Mouse (Mus musculus) activated CD4-positive, CD25-positive, alpha-beta regulatory T cell, adult 4 months (primary cell): ENCODE results near the gene Prrg4. TPM values are rescaled to one million over a fixed set of nuclear protein-coding genes. Genes with fewer than 3 reads are reported as not detected.
"Not testable (repeated sequence)": the region's sequence is repeated elsewhere in the genome, so short reads cannot be mapped to it uniquely, and the experiment has no call there.

Source experiments
- ATAC-seq: one replicate; pipeline ENCODE4 v1.8.0; 2017
- polyA plus RNA-seq, 2 experiments: library from polyadenylated mRNA; unstranded; fragments of 100-300 nt; shearing (Covaris generic); gene quantifications; one replicate each; pipeline ENCODE4 v1.2.1; 2017

Gene Prrg4
- polyA plus RNA-seq, result 1 to 10 TPM; 1.2 to 1.4 TPM

DNA sequence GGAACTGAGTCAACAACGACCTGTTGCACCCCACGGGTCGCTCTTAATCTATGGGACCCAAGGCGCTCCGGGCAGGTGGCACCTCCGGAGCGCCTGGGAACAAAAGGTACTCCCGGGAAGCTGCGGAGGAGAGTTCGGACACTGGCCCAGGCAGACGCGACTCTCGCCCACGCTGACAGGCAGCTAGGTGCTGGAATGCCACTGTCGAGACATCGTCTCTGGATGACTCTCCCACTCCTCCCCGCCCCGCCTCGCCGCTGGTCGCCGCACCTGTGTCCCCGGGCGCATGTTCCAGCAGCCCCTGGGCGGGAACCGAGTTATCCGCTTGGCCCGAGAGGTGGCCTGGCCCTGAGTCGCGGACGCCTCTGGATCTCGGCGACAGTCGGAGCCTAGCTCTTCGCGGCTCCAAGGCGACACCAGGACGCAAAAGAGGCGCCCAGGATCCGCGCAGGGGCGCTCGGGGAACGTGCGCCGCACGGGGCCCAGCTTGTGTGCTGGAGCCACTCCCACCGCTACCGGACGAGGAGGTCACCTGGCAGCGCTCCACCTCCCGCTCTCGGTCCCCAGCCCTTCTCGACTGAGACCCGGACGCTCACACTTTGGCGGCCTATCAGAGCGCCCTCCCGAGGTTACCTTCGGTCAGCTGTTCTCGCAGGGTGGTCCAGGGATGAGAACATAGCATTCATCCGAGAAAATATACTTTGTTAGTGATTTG is at the start of gene Prrg4:
Prrg4 (minus strand) TSS at position 601 of the 715 bp plus-strand sequence.
- ATAC-seq, result peak; percentile 44

DNA sequence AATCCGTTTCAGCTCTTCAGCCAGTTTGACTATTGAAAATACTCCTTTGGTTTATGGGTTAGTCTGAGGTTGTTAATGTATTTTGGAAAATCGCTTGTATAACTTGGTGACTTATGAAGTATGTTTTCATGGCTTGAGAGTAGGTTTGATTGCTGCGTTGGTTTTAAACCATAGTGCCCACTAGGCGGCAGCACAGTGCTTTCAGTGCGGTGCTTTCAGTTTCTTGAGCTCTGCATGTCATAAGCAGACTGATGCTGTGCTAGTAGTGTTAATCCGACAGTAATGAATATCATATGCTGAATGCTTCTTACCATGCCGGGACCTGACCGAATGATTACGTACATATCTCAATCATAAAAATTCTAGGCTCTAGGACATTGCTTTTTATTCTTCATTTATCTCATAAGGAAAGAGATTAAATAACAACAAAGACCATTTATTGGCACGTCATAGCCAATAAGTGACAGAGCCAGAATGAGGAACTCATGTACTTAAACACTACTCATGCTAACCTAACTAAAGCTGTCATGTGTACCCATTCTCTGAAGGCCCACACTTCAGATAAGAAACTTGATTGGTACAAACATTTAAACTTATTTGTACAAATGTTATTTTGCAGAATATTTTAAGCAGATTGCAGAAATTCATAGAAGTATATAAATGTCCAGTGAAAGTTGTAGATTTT is 38.3 kb upstream of the Prrg4 start:
- peak; percentile 78 for ATAC-seq

DNA sequence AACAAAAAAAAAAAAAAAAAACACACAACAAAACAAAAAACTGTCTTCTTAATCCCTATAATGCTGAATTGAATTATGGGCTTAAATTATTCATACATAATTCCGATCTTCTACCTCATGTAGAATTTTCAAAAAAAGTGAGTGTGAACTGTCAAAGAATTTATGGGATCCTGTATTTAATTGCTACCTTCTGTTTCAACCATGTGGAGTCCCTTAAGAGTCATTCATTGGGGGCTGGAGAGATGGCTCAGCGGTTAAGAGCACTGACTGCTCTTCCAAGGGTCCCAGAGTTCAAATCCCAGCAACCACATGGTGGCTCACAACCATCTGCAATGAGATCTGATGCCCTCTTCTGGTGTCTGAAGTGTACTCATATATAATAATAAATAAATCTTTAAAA is 37.7 kb upstream of the Prrg4 start:
- not testable (repeated sequence) for ATAC-seq

DNA sequence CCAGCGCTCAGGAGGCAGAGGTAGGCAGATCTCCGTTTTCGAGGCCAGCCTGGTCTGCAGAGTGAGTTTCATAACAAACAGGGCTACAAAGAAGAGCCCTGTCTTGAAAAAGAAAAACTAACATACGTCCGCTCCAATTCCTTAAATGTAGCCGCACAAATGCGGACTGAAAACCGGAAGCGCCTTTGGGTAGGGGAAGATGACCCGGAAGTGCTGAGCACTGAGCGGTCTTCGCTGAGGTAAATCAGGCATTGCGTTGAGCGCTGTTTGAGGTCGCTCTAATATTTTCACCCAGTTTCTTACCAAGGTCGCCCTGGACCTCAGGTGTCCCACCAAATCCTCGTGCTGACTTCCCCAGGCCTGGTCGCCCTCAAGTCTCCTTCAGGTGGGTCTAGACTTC is 36.4 kb upstream of the Prrg4 start:
- ATAC-seq, result no peak

DNA sequence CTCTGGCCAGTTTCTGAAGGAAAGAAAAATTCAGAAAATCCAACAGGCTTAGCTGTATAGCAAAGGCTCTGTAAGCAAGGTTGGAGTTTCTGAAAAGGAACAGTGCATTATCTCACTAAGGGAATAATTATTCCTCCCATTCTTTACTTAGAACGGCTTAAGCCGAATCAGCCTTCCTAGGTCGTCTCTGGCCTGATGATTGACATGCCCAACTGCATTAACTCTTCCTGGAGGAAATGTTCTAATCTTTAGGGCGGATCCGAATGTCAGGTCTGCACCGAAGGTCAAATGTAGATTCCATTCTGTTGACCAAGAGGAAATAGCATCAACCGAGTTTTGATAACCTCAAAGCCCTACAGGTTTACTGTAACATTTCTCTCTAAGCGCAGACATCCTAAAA is 29.1 kb upstream of the Prrg4 start:
- no peak for ATAC-seq

DNA sequence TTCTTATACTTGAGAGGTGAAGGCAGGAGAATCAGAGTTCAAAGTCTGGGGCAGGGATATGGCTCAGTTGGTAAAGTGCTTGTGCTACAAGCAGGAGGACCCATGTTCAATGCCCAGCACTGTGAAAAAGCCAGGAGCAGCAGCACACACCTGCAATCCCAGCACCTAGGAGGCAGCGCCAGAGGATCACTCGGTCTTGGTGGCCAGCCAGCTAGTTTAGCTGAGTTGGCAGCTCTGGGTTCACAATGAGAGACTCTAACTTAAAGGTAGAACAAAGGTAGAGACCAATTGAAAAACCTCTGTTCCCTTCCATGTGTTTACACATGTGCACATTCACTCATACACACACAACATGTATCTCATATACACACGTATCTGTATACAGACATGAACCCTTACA is 19.4 kb upstream of the Prrg4 start:
- ATAC-seq, result no peak

DNA sequence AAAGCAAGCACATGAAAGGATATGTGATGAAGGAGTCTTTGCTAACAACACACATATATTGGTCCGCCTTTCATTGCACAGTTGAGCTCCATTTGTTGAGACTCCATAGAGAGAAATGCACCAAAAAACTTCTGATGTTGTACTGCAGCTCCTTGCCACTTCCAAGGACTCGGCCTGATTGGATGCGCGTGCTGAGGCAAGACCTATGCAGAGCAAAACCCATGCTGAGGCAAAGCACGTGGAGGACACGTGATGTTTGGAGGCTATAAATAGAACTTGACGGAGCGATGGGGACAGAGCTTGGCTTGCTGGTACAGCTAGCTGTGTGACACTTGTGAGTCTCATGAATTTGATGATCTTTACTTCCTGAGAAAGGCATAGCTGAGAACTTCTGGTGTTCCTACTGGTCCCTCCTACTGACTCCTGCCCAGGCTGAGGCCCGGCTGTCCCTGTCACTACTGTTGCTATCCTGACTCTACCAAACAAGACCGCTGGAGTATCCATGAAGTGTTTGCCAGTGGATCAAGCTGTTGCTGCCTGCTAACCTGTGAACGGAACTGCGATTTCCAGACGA is 17.7 kb upstream of the Prrg4 start, which contains the start of gene Ccdc73:
Ccdc73 (plus strand) TSS at position 524 of the 574 bp plus-strand sequence.
- no peak for ATAC-seq

DNA sequence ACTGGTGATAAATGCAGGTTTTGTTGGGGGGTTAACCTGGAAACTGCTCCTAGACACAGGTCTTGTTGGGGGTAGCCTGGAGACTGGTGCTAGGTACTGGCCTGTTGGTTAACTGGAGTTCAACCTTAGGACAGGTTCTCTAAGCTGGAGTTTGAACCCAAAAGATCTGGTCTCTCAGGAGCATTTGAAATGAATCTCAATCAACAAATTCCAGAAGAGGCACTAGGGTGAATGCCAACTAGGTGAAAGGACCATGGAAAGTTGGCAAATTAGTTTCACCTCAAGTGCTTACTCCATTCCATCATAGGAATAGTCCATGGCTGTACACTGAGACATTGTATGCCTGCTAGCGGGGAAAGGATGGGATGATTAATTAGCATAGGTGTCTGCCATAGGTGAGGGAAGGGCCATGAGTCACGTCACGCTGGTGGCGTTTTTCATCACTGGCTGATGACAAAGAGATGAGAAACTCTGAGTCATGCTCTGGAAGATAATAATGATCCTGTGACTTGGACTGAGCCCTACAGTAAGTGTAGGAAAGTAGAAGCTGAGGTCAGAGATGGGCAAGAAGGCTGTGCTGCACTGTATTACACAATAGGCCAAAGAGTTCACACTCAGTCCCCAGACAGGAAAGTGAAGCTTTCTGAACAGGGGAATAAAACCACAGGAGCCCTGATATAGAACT is 14.6 kb upstream of the Prrg4 start:
- ATAC-seq, result no peak

DNA sequence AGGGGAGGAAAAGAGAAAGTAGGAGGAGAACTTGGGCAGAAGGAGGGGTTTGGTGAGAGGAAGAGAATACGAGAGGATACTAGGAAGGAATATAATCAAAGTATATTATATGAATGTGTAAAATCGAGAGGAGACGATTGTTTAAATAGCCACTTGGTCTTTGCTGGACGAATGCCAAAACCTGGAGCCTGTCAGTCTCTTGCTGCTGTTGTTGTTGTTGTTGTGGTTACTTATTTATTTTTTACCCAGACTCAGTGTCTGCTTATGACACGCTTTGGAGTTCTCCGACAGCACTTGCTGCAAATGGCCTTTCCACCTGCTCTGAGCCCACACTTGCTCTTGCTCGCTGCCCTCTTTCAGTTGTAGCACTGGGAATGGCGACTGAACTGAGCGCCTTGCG is 10.8 kb upstream of the Prrg4 start:
- ATAC-seq, result no peak

DNA sequence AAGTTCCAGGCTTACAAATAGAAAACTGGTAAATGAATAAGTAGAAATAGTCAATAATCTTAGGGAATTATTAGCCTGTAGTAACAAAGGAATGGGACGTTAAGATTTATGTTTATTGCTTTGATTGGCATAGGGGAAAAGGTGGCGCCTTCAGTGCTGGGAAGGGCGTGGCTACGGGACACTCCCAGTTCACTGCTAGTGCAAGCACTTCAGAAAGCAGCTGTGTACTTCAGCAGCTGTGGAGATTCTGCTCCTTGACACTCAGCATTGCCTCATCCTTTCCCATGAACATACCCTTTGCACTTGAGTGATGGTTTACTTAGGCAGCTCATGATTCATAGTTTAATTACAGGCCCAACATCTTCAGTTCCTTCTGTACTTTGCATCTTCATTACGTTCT is 9.4 kb upstream of the Prrg4 start:
- no peak for ATAC-seq

DNA sequence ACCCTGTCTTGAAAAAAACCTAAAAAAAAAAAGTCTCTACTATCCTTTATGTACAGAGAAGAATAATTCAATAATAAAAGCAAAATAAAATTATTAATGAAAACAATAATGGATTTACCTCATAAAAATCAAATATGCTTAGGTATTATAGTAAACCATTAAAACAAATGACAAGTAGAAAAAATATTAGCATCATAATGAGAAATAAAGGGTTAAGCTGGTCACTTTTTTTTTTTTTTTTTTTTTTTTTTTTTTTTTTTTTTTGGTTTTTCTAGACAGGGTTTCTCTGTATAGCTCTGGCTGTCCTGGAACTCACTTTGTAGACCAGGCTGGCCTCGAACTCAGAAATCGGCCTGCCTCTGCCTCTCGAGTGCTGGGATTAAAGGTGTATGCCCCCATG is 8.4 kb upstream of the Prrg4 start:
- ATAC-seq, result not testable (repeated sequence)

DNA sequence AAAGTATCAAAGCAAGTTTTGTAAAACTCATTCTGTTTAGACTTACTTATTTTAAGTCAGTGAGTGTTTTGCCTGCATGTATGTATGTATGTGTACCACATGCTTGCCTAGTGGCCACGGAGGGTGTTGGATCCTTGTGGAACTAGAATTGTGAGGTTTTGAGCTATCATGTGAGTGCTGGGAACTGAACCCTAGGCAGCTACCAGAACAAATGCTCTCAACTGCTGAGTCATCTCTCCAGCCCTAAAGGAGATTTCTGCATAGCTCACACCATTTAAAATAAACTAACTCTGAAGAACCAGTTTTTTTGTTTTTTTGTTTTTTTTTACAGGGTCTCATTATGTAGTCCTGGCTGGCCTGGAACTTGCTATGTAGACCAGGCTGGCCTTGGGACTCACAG is 6.5 kb upstream of the Prrg4 start:
- no peak for ATAC-seq

DNA sequence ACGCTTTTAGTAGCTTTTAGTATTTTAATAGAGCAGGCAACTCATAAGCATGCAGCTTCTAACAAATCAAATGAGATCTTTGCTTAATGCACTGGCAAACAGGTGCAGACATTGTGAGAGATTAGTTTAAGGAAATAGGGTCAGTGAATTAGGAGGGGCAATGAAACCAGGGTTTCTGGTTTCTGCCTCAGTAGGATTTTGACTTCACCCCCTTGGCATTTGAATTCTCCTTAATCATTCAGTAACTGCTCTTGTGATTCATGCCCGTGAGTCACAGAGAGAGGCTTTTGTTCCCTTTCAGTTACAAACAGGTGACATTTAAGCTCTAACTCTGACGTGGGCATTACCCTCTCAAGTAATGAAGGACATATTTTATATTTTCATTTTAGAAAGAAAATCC is 6.1 kb upstream of the Prrg4 start:
- no peak for ATAC-seq

DNA sequence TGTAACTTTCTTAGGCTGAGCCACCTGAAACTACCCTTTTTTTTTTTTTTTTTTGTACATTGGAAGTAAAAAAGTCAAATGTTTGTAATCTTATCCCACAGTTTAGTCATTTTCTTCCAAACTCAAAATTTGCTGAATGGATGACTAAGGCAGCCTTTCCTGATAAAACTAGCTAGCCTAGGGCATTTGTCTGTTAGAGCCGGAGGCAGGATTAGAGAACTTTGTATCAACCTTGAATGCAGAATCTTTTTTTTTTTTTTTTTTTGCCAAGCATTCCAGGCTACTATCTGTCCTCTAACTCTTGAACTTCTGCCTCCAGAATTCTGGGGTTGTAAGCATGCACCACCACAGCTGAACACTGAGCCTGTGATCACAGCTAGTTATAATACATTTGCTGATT is 5.2 kb upstream of the Prrg4 start:
- ATAC-seq, result no peak

DNA sequence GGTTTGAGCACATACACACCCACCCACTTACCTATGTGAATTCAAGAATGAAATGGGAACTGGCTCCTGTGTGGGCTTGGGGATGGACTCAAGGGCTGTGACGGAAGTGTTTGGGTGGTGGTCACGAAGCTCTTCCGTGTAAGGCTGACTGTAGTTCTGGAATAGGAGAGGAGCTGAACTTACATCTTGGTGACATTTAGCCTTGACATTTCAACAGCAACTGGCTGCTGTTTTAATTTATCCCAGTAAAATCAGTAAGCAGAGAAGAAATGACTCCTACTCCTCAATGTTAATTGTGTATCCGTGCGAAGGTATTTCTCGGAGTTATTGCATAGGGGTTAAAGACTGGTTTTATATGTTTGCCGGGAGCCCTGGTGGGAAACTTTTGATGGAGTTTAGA is 2.9 kb upstream of the Prrg4 start:
- ATAC-seq, result no peak

DNA sequence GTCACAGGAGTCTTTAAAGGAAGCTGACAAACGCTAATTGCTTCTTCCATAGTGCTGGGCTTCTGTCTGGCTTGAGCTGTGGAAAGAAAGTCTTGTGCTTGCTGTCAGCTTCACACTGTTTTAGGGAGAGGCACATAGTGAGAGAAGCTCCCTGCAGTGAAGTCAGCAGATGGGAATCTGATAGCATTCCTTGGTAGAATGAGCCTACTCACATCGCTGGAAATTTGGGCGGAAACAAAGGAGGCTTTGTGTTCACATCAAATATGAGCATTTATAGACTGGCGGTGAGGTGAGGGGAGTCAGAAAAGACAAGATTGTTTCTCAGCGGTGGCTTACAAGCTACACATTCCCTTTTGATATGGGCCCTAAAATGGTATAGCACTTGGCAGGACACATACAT is 2.0 kb upstream of the Prrg4 start:
- ATAC-seq, result no peak

DNA sequence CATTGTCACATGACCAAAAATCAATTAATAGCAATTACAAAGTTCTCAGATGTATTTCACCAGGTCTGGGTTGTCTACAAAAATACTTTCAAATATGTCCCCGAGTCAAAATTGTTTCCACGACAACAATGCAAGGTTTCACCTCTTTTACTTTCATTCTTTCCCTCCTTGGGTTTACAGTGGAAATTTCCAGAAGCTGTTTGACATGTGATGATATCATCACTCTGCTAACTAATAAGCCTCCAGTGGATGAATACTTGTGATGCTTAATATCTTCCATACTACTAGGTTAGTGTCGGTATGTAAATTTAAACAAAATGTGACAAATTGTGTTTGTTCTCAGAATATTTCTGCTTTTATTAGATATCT is 299 bp upstream of the Prrg4 start:
- ATAC-seq, result peak; percentile 38

DNA sequence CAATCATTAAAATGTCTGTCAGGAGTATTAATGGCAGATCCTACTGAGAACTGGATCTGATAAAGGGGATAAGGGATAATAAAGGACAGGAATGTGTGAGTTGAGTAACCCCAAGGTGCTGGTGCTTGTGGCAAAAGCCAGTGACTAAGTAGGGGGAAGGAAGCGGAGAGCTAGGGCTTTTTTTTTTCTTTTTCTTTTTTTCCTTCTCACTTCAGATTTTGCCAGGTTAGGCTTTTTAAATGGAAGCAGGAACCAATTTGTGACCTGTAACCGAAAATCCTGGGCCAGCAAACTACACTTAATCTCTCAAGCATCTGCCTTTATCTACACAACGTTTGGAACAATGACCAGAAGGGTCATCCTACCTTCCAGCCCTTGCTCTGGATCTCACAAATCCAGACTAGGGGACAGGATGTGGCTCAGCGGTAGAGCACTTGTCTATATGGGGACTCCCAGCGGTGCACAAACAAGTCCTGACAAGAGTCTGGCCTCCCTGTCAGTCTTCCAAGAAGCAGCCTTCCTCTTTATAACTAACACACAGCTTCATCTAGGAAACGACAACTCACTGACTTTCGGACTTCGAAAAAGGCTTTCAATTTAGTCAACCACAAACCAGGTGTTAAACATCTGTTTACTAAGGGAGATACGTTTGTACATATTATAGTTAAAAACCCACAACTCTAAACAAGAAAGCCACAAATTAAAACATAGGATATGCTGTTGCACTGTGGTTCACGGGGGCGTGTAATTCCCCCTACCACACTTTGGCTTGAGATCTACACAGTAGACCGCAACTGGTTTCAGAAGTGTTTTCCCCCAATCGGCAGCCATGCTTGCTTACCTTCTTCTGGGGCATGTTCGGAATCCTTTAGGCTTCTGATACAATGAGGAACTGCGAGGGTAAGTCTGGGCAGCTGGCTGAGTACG is 1.2 kb downstream of the Prrg4 start:
- peak; percentile 47 for ATAC-seq

DNA sequence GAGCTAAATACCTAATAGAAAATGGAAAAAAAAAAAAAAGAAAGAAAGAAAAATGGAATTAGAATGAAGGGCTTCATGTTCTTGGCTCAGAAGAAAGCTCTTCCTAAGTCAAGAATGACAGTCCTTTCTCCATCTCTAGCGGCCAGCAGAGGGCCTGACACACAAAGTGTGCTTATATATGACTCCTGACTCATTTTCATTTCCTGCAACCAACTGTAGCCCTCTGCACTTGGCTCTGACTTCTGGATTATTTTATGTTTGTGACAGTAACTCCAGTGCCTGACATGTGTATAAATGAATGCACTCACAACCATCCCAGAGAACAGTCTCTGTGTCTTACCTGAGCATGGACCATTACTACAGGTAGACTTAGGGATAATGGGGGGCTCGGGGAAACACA is 2.0 kb downstream of the Prrg4 start:
- peak; percentile 33 for ATAC-seq

DNA sequence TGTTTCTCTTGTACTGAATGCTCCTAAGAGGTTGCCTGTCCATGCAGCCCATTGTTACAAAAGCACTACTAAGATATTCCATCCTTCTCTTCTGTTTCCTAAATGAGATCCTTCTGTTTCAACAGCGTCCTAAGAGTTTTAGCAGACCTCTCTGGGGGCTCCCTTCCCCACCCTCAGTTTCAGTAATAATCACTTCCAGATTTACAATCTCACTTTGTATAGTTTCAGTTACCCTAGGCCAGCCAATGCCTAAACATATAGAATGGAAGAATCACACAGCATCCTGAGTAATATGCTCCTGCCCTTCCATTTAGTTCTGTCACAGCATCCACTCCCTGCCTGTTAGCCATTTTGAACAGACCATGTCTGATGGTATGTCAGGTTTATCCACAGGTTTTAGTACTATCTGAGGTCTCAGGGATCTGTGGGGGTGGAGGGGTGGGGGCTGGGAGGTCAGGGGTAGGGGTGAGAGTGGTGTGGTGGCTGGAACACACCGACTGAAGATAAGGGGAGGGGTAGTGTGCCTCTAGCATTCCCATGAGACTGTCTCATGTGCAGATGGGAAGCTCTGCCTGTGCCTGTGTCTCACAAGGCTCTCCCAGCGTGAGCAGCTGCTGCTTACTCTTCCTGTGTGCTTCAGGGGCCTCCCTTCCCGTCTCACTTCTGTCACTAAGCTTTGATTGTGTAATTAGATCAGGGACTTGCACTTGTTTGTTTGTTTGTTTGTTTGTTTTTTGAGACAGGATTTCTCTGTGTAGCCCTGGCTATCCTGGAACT is 2.9 kb downstream of the Prrg4 start:
- no peak for ATAC-seq

DNA sequence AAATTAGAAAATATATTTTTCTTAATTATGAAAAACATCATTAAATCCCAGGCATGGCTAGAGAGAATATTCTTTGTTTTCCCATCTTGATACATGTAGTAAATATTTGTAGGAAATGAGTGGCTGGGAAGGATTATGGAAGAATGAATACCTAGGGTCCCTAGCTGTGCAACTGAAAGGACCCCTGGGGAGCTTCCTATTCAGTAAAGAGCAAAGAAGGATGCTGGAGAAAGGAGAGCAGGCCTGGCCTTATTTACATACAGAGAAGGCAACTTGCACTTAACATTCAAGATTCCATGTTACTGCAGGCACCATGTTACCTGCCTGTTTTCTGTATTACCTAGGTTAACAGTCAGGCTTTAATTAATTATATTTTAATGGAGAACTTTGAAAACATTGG is 7.1 kb downstream of the Prrg4 start:
- no peak for ATAC-seq

DNA sequence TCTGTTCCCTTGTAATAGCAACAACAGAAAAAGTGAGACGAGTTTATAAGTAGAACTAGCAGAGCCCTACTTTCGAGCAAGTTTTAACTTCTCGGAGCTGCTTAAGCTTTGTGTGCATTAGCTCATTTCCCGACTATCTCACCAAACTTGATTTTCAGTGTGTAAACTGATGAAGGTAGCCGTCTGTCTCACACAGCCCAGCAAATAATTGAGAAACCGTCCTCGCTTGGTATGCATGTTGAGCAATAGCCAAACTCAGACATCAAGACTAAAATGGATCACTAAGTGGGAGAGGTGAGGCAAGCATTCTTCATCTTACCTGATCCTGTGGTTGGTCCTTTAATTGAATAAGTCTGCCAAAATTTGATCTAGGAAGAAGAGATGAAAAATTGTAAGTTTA is 7.9 kb downstream of the Prrg4 start:
- no peak for ATAC-seq
